Mouse (Mus musculus): ENCODE results near the gene Galnt16.

The Galnt16 gene

DNA sequence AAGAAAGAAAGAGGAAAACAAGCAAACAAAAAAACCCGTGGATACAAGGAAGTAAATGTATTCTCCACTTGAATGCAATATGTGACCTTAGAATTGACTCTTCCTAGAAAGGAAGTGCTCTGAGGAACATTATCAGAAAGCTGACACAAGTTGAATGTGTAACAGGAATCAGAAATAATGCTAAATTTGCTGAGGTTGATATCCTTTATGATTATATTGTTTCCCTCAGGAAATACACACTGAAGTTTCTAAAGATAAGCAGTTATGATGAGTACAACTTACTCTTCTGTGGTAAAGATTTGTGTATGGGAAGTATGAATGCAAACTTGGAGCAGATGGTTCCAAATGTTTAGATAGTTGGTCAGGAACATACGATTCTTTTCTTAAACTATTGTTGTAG is 150.3 kb downstream of the Galnt16 start:
- no peak for DNase-seq (ENCODE audit: low read depth)

DNA sequence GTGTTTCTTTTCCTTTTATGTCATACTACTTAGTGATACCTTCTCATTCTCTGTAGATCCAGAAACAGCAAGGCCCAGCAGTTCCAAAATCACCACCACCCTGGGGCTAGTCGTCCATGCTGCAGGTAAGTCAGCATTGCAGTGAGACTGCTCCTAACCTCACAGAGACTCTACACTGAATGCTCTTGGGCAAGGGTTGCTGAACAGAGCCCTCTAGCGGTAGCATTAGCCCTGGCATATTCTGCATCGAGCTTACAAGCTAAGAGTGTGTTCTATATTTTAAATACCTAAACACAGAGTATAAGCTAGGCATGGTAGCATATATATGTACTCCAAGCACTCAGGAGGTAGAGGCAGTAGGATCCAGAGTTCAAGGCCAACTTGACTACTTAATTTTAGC is 155.1 kb downstream of the Galnt16 start:
- peak; percentile 67 for DNase-seq (ENCODE audit: low read depth)

All from induced T-regulatory cell, adult 2 months (primary cell).